In genomic region chr1:55966273-55966672, GRCm38 (mm10) we compare ENCODE assay signal across 26 mouse cellular contexts.
"Had no signal": no experiment of that assay in that cellular context is flagged by ENCODE, and none has a peak within 500 bp of the region (broad histone marks: within the 10 kb centered on the region; RNA-seq: fewer than 3 reads in every experiment).

No protein-coding gene starts in this region.

- H3K4me2 ChIP-seq: heart, embryonic 11.5 days; heart, embryonic 13.5 days; heart, embryonic 15.5 days; hindbrain, embryonic 14.5 days; intestine, embryonic 15.5 days; limb, embryonic 12.5 days; liver, embryonic 11.5 days; liver, embryonic 13.5 days; liver, embryonic 15.5 days had no signal

- H3K27ac ChIP-seq: gastrocnemius, adult 2 months; heart, embryonic 13.5 days; heart, embryonic 15.5 days; hindbrain, embryonic 14.5 days; intestine, embryonic 15.5 days; layer of hippocampus, adult 2 months; left cerebral cortex, adult 2 months; limb, embryonic 10.5 days; limb, embryonic 12.5 days; liver, embryonic 13.5 days; liver, embryonic 15.5 days had no signal

- H3K9me3 ChIP-seq: heart, embryonic 13.5 days; heart, embryonic 15.5 days; intestine, embryonic 15.5 days; limb, embryonic 10.5 days; limb, embryonic 12.5 days; liver, embryonic 13.5 days; liver, embryonic 15.5 days had no signal

- H3K9ac ChIP-seq: heart, embryonic 13.5 days; heart, embryonic 15.5 days; hindbrain, embryonic 14.5 days; intestine, embryonic 15.5 days; limb, embryonic 12.5 days; liver, embryonic 13.5 days; liver, embryonic 15.5 days had no signal

- H3K4me3 ChIP-seq: gastrocnemius, adult 2 months; heart, embryonic 13.5 days; heart, embryonic 15.5 days; intestine, embryonic 15.5 days; layer of hippocampus, adult 2 months; left cerebral cortex, adult 2 months; limb, embryonic 10.5 days; limb, embryonic 12.5 days; liver, embryonic 13.5 days; liver, embryonic 15.5 days had no signal

- H3K36me3 ChIP-seq: heart, embryonic 13.5 days; heart, embryonic 15.5 days; intestine, embryonic 15.5 days; limb, embryonic 10.5 days; limb, embryonic 12.5 days; liver, embryonic 13.5 days; liver, embryonic 15.5 days had no signal

- ATAC-seq: hindbrain, embryonic 16.5 days; inflammation-experienced regulatory T-cells, adult 6 months; intestine, embryonic 15.5 days; intestine, postnatal 0 days had no signal

- H3K4me1 ChIP-seq: heart, embryonic 13.5 days; heart, embryonic 15.5 days; intestine, embryonic 15.5 days; limb, embryonic 10.5 days; limb, embryonic 12.5 days; liver, embryonic 13.5 days; liver, embryonic 15.5 days had no signal

- H3K27me3 ChIP-seq: heart, embryonic 13.5 days; heart, embryonic 15.5 days; intestine, embryonic 15.5 days; liver, embryonic 13.5 days; liver, embryonic 15.5 days had no signal

- DNase-seq: gastrocnemius, adult 2 months; gastrocnemius, postnatal 10 days; gastrocnemius, postnatal 25 days; heart, postnatal 14 days; heart, postnatal 36 days; kidney, adult 18-20 months; kidney, adult 8-10 months; kidney, postnatal 10 days; kidney, postnatal 25 days; kidney, postnatal 4 days; liver; liver, embryonic 13.5 days had no signal
